Mouse (Mus musculus): ENCODE results near the gene Slc25a43.

- TF ChIP-seq CTCF (IDR thresholded peaks at IDR 0.05; ENCODE audit: low read depth, low read length) = no peak
- no peak for TF ChIP-seq EP300 (IDR thresholded peaks at IDR 0.05; ENCODE audit: insufficient read depth, low read depth, low read length)
Measured at GRCm38 (mm10) chrX:36777694-36778093, 34.2 kb downstream of the Slc25a43 start.
